Mouse (Mus musculus) kidney, adult 8-10 months (tissue): ENCODE measurements around the gene Wwox.
A peak's percentile ranks its signal among the peaks of the same experiment; 100 is the strongest.

Source experiments
- DNase-seq, 2 experiments: peaks; one replicate each; pipeline ENCODE4 v3.0.0; 2022

The Wwox gene

DNA sequence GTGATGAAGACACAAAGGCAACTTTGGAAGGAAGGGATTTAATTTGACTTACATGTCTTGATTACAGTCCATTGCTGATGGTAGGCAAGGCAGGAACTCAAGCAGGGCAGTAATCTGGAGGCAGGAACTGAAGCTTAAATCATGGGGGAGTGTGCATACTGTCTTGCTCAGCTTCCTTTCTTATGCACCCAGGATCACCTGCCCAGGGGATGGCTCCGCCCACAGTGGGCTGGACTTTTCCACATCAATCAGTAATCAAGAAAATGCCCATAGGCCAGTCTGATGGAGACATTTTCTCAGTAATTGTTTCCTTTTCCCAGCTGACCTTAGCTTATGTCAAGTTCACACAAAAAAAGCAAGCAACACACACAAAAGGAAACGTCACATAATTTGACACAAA, 237.5 kb downstream of the Wwox start:
- peak in 1 of 2 experiments; percentile 8 for DNase-seq

- DNase-seq = no peak
Measured at GRCm38 (mm10) chr8:114677551-114678127, 238.2 kb downstream of the Wwox start.

GRCm38 (mm10) chr8:114679386-114680098, 240.1 kb downstream of the Wwox start:
- no peak for DNase-seq

- DNase-seq = no peak
Measured at GRCm38 (mm10) chr8:114681136-114681535, 241.7 kb downstream of the Wwox start.

DNA sequence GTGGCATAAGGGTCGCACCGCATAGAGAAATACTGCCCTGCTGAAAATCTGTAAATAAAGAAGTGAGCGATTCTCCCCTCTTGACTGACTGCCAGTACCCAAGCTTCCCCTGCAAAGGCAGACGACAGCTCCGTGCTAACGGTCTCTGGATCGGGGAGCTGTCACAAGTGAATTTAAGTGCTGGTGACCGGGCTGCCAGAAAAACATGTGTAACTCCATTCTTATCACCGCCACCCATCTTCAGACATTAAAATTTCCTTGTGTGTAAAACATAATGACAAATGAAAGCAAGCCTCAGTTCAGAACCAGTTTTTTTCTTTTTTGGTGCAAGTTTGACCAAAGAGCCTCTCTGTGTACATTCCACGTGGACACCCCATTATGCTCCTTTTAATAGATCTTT, 242.7 kb downstream of the Wwox start:
- DNase-seq = no peak

DNA sequence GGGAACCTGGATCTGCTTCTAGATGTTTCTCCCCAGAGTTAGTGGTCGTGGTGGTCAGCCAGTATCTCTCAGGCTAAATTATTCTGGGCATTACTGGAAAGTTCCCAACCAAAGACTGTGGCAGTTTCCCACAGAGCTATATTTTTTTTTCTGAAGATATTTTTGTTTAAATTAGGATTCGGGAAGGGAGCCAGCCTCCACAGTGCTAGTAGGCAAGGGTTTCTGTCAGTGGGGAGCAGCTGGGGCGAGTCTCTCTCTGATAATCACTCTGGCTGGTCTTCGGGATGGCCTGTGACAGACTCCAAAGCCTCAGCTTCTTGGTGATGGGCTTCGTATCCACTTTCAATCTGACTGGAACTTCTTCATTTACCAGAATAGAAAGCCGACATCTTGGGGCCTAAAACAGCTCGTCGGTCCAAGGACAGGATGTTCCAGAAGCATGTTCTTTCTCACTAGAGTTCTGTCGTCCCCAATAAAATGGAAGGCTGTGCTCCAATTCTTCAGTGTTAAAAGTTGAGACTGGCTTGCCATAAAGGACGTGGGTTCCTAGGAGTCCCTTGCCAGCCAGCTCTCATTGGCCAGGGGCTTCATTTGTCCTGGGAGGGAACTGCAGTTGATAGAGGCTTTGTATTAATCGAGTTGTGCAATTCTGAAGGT, 244.7 kb downstream of the Wwox start:
- DNase-seq = no peak

GRCm38 (mm10) chr8:114686462-114686861, 247.0 kb downstream of the Wwox start:
- no peak for DNase-seq

DNA sequence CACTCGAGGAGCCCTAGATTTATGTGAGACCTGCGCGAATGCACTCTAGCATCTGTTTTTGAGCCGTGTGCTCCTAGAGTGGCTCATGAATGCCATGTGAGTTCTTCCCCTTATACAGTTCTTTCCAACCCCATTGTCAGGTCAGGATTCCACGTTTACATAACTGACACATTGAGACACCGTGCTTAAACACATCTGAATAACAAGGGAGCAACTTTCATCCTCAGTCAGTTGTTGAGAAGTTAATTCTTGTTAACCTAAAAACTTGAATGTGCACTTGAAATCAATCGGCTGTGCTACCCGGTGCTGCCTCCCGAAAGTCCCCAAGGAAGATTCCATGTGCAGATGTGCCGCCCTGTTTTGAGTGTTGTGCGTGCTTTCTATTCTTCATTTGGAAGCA, 249.3 kb downstream of the Wwox start:
- no peak for DNase-seq

- DNase-seq = no peak
Measured at GRCm38 (mm10) chr8:114694566-114695198, 255.2 kb downstream of the Wwox start.

- DNase-seq = no peak
Measured at GRCm38 (mm10) chr8:114703517-114703916, 264.1 kb downstream of the Wwox start.

- no peak for DNase-seq
Measured at GRCm38 (mm10) chr8:114707538-114708138, 268.2 kb downstream of the Wwox start.

DNA sequence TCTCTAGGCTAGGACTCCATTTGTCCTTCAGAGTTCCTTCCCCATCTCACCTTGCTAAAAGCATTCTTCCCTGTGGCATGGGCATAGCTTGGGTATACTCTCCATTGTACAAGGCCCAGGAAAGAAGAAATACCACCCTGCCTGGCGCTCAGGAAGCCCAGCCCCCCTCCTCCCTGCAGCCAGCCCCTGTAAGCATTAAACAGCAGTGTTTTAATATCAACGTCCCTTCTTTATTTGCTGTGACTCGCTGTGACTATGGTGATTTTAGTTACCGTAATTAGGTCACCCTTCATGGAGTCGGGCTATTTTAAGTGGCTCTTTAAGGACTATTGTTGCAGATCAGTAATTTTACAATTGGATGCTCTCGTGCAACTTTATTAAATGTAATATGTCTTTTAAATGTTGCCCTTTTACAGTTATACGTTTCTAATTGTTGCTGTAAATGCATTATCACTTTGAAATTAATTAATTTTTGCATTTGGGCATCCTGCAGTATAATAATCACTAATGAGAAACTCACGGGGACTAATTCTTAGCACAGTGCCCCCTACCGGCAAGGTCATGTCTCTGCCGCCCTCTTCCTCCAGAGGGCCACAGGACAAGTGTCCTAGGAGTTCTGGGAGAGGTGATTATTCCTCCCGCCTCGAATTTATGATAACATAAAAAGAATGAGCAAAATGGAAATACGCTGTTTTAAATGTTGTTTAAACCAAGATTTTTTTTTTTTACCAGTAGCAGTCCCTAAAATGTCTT, 276.0 kb downstream of the Wwox start:
- peak in 1 of 2 experiments; percentile 23 for DNase-seq

- DNase-seq = no peak
Measured at GRCm38 (mm10) chr8:114716546-114717255, 277.2 kb downstream of the Wwox start.

GRCm38 (mm10) chr8:114718821-114719220, 279.4 kb downstream of the Wwox start:
- DNase-seq = no peak

GRCm38 (mm10) chr8:114722611-114723010, 283.2 kb downstream of the Wwox start:
- DNase-seq = no peak

GRCm38 (mm10) chr8:114731260-114732140, 292.0 kb downstream of the Wwox start:
- peak in 1 of 2 experiments; percentile 23 for DNase-seq

- DNase-seq = no peak
Measured at GRCm38 (mm10) chr8:114743185-114743915, 303.9 kb downstream of the Wwox start.

- no peak for DNase-seq
Measured at GRCm38 (mm10) chr8:114746373-114746772, 306.9 kb downstream of the Wwox start.

DNA sequence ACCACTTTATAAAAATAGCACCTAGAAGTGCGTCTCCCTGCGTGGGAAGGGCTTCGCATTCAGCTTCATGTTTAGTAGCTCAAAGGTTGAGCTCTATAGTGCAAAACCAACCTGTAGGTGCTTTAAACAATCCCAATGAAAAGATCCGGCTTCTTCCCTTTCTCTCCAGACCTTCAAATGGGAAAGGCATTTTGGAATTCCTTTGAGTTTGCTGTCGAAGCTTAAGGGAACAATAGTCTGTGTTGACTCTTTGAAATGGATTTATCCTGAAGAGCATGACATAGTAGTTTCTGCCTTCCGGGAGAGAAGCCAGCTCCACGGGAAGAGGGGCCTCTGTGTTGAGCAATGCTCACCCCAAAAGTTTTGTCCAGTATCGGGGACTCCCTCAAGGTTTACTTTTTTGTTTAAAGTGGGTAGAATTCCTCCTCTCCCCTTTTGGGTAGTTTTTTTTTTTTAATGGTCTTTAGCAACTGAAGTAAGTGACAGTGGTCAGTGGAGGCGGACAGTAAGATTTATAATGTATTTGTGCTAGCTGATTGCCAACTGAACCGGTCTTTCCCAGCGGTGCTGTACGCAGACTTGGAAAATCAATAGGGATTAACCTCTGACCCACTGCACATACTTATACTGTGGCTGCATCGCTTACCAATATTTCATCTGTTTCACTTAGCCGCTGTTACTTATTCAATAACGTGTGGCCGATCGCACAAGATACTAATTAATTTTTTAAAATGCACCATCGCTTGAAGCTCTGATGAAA, 312.1 kb downstream of the Wwox start:
- no peak for DNase-seq
